9 mouse cellular contexts compared by ENCODE assay signal in the genomic region with DNA sequence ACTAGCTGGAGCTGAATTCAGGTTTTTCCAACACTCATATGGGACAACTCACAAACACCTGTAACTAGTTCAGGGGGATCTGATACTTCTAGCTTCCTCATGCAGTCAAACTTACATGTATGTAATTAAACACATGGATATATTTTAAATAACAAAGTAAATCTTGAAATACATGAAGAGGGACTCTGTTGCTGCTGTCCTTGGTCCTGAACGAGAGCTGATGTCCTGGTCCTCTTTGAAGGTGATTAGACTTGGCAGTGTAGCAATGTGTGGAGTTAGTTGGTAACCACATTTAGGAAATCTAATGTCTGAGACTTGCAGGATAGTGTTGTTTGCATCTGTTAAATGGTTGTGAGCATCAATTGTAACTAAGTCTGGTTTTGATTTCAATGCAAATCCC.
DNase-seq lines count a peak whose midpoint lies in the region; ATAC-seq and TF ChIP-seq lines count a peak whose summit lies in the region.
"Had no signal": no experiment of that assay in that cellular context is flagged by ENCODE, and none has a peak within 500 bp of the region (broad histone marks: within the 10 kb centered on the region; RNA-seq: fewer than 3 reads in every experiment).

No protein-coding gene starts in this region.

- no peaks in the 10 kb centered on the region for H3K27me3 ChIP-seq in limb, embryonic 14.5 days (ENCODE audit: control insufficient read depth, insufficient read depth, low read length)
- H3K27me3 ChIP-seq in cerebellum, adult 2 months (ENCODE audit: control insufficient read depth, insufficient read depth, low read length) = no peaks in the 10 kb centered on the region

- H3K36me3 ChIP-seq in limb, embryonic 14.5 days (ENCODE audit: control insufficient read depth, insufficient read depth, low read length) = peaks cover 19% of the 10 kb centered on the region

- no peaks in the 10 kb centered on the region for H3K4me1 ChIP-seq in limb, embryonic 14.5 days (ENCODE audit: control insufficient read depth, insufficient read depth, low read length)
- H3K4me1 ChIP-seq in cerebellum, adult 2 months (ENCODE audit: control insufficient read depth, insufficient read depth, low read length) = peaks cover 3% of the 10 kb centered on the region; the same call in 1 of the 2 replicates

- no peak overlapping the region for H3K27ac ChIP-seq in limb, embryonic 14.5 days (replicated peaks; ENCODE audit: low read depth, low read length)
- H3K27ac ChIP-seq in cerebellum, adult 2 months (ENCODE audit: insufficient read depth, low read length) = no peak overlapping the region
- H3K27ac ChIP-seq: macrophage had no signal

- ATAC-seq in CD4-positive, CD25-positive, alpha-beta regulatory T cell, adult 4 months = no peak
- ATAC-seq in limb, embryonic 14.5 days (ENCODE audit: low FRiP score, low read depth) = no peak

- H3K4me3 ChIP-seq in limb, embryonic 14.5 days (replicated peaks; ENCODE audit: low read length) = no peak overlapping the region
- no peak overlapping the region for H3K4me3 ChIP-seq in cerebellum, adult 2 months (replicated peaks; ENCODE audit: insufficient read depth, low read depth, low read length)

- no peak overlapping the region for H3K9ac ChIP-seq in limb, embryonic 14.5 days (ENCODE audit: low read depth, low read length, severe bottlenecking)

- 77% methylated on average over 1 of the region's 1 CpGs for WGBS in limb, embryonic 14.5 days
- 38% methylated on average over 1 of the region's 1 CpGs for WGBS in cerebellum, adult 2 months

- no peaks in the 10 kb centered on the region for H3K9me3 ChIP-seq in limb, embryonic 14.5 days (ENCODE audit: control insufficient read depth, low read length)

- peak; percentile 65 for DNase-seq in CD4-positive, CD25-positive, alpha-beta regulatory T cell, adult 2 months (ENCODE audit: low read depth, low spot score)
- DNase-seq in urinary bladder, postnatal 25 days (ENCODE audit: low spot score) = peak; percentile 38
- DNase-seq in urinary bladder, adult 18-20 months (ENCODE audit: low spot score in 2 of 2) = no peak
- peak; percentile 68 for DNase-seq in limb, embryonic 14.5 days (ENCODE audit: low spot score)
- no peak for DNase-seq in cerebellum, adult 2 months
- DNase-seq in yolk sac, embryonic 10.5 days (ENCODE audit: low spot score) = no peak
- DNase-seq in layer of hippocampus, adult 9-10 months (ENCODE audit: low spot score) = no peak

- TF ChIP-seq POLR2A in limb, embryonic 14.5 days (IDR thresholded peaks at IDR 0.05; ENCODE audit: borderline replicate concordance, extremely low read depth, insufficient read depth, insufficient read length) = no peak
- no peak for TF ChIP-seq POLR2A in cerebellum, adult 2 months (IDR thresholded peaks at IDR 0.05; ENCODE audit: borderline replicate concordance, insufficient read depth, low read length)

- TF ChIP-seq CTCF in cerebellum, adult 2 months (IDR thresholded peaks at IDR 0.05; ENCODE audit: borderline replicate concordance, insufficient read depth, low read depth, low read length) = no peak

- H3K4me2 ChIP-seq in limb, embryonic 14.5 days (replicated peaks; ENCODE audit: low read depth, low read length, severe bottlenecking) = no peak overlapping the region

Comparison
In these comparisons a context has a peak if more than half of its experiments do, and no peak if none do; other contexts are left out.
1. DNase-seq: peak in CD4-positive, CD25-positive, alpha-beta regulatory T cell, adult 2 months (single experiment), urinary bladder, postnatal 25 days (single experiment) and limb, embryonic 14.5 days (single experiment); none in urinary bladder, adult 18-20 months (0 of 2), cerebellum, adult 2 months (0 of 2), yolk sac, embryonic 10.5 days (single experiment) and layer of hippocampus, adult 9-10 months (single experiment).